Mouse (Mus musculus): ENCODE data around the gene Slc7a5.

DNA sequence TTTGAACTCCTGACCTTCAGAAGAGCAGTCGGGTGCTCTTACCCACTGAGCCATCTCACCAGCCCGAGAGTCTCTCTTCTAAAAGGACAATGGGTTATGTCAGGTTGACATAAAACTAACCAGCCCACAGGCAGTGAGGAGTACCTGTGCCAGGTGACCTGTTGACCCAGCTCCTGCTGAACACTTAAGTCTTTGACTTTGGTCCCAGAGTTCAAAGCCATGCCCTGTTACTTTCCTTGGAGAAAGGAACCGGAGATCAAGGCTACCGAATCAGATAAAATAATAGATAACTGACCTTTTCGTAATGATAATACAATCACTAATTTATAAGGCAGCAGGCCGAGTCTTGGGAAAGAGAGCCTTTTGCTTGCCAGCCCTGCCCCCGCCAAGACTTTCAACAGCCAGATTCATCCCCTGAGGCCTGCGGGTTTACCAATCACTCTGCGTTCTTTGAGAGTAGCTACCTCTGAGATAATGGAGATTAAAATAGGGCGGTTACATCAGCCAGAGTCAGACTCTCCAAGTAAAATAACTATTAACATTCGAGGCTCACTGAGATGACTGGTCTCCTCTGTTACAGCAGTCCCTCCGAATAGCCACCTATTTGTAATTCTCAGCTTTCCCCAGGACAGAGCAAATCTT is 24.7 kb upstream of the Slc7a5 start:
- TF ChIP-seq EP300 (optimal IDR thresholded peaks at IDR 0.05): no peak
- no peak for TF ChIP-seq CTCF (IDR thresholded peaks at IDR 0.05; ENCODE audit: low read depth)

All from stomach, postnatal 0 days (tissue).